Mouse (Mus musculus) frontal cortex, postnatal 10 days (tissue): ENCODE data around the gene Bckdha.
A peak's percentile ranks its signal among the peaks of the same experiment; 100 is the strongest.

Source experiments
- DNase-seq, 2 experiments: peaks; one replicate each; pipeline ENCODE4 v3.0.0; 2022; ENCODE audit warnings: low spot score in 2 of 2, mixed read lengths in 1 of 2

The Bckdha gene

GRCm38 (mm10) chr7:25658657-25659472, at the start of gene Bckdha, which contains the start of gene Exosc5:
Gene Bckdha, minus strand, starts transcription at chr7:25658981.
Gene Exosc5, plus strand, starts transcription at chr7:25659164.
- peak; percentile 99 for DNase-seq

- DNase-seq: no peak
Measured at GRCm38 (mm10) chr7:25707581-25708292, 49.0 kb upstream of the Bckdha start.

GRCm38 (mm10) chr7:25706578-25707170, 47.9 kb upstream of the Bckdha start:
- no peak for DNase-seq

GRCm38 (mm10) chr7:25705801-25706251, 47.0 kb upstream of the Bckdha start:
- peak in 1 of 2 experiments; percentile 39 for DNase-seq

GRCm38 (mm10) chr7:25704716-25705364, 46.1 kb upstream of the Bckdha start:
- no peak for DNase-seq

GRCm38 (mm10) chr7:25703793-25704494, 45.2 kb upstream of the Bckdha start:
- no peak for DNase-seq

GRCm38 (mm10) chr7:25702350-25702749, 43.6 kb upstream of the Bckdha start:
- no peak for DNase-seq

GRCm38 (mm10) chr7:25700732-25701131, 42.0 kb upstream of the Bckdha start:
- no peak for DNase-seq

GRCm38 (mm10) chr7:25699851-25700250, 41.1 kb upstream of the Bckdha start:
- no peak for DNase-seq

GRCm38 (mm10) chr7:25694104-25694503, 35.3 kb upstream of the Bckdha start:
- DNase-seq: no peak

- DNase-seq: no peak
Measured at GRCm38 (mm10) chr7:25690051-25690450, 31.3 kb upstream of the Bckdha start.

- DNase-seq: no peak
Measured at GRCm38 (mm10) chr7:25689603-25690021, 30.8 kb upstream of the Bckdha start.

- no peak for DNase-seq
Measured at GRCm38 (mm10) chr7:25688810-25689586, 30.2 kb upstream of the Bckdha start.

- no peak for DNase-seq
Measured at GRCm38 (mm10) chr7:25687811-25688401, 29.1 kb upstream of the Bckdha start.

GRCm38 (mm10) chr7:25686680-25687531, 28.1 kb upstream of the Bckdha start, which contains the start of gene Tgfb1:
Gene Tgfb1, plus strand, starts transcription at chr7:25687002.
- no peak for DNase-seq

GRCm38 (mm10) chr7:25685926-25686470, 27.2 kb upstream of the Bckdha start:
- DNase-seq: no peak

GRCm38 (mm10) chr7:25684659-25685058, 25.9 kb upstream of the Bckdha start:
- DNase-seq: no peak

GRCm38 (mm10) chr7:25683474-25684180, 24.8 kb upstream of the Bckdha start:
- no peak for DNase-seq
